Mouse (Mus musculus) thymus, adult 2 months (tissue): ENCODE results near the gene 3110082I17Rik. TPM values are rescaled to one million over a fixed set of nuclear protein-coding genes. Genes with fewer than 3 reads are reported as not detected.

Source experiments
- DNase-seq: peaks from one replicate; pipeline ENCODE4 v3.0.0; 2021
- H3K27ac ChIP-seq: fragments of 200-500 bp; 2 replicates; pipeline ENCODE4 v1.5.1; 2012; ENCODE audit warnings: low read length, control low read depth; ENCODE audit not compliant: control insufficient read depth, insufficient read depth
- H3K27me3 ChIP-seq: fragments of 200-500 bp; 2 replicates; pipeline ENCODE4 v1.6.1; 2012; ENCODE audit warnings: mild to moderate bottlenecking, low read length, moderate library complexity, mixed read lengths; ENCODE audit not compliant: control insufficient read depth, insufficient read depth
- H3K36me3 ChIP-seq: fragments of 200-500 bp; 2 replicates; pipeline ENCODE4 v1.6.1; 2012; ENCODE audit warnings: mild to moderate bottlenecking, low read length, moderate library complexity; ENCODE audit not compliant: control insufficient read depth, insufficient read depth
- H3K4me1 ChIP-seq: fragments of 200-500 bp; replicated peaks from 2 replicates; pipeline ENCODE4 v1.6.1; 2012; ENCODE audit warnings: low read length; ENCODE audit not compliant: control insufficient read depth, insufficient read depth
- H3K4me3 ChIP-seq: fragments of 200-500 bp; 2 replicates; pipeline ENCODE4 v1.5.1; 2012; ENCODE audit warnings: mild to moderate bottlenecking, low read length, control low read depth, moderate library complexity; ENCODE audit not compliant: control insufficient read depth, insufficient read depth
- CTCF ChIP-seq: fragments of 200-500 bp; IDR thresholded peaks from 2 replicates; pipeline ENCODE4 v1.5.1; 2012; ENCODE audit warnings: mild to moderate bottlenecking, control low read depth, low read length, moderate library complexity, borderline replicate concordance; ENCODE audit not compliant: control insufficient read depth, poor library complexity, insufficient read depth; ENCODE audit errors: extremely low read depth
- POLR2A ChIP-seq: fragments of 200-500 bp; IDR thresholded peaks from 2 replicates; pipeline ENCODE4 v1.6.1; 2012; ENCODE audit warnings: mild to moderate bottlenecking, low read length, control low read depth, moderate library complexity; ENCODE audit not compliant: control insufficient read depth, poor library complexity, insufficient read depth; ENCODE audit errors: extremely low read depth
- WGBS: fragments of 180-500 bp; shearing (Covaris S2); methylation state at CpG from one replicate; pipeline ENCODE4 v1.1.7; 2018; 5-methylcytosine and 5-hydroxymethylcytosine counted together
- polyA plus RNA-seq: library from polyadenylated mRNA; depleted of rRNA; stranded (reverse); fragments of >200 nt; gene quantifications from 2 replicates; pipeline ENCODE4 v1.2.3, GENCODE M21; 2012

The 3110082I17Rik gene
- polyA plus RNA-seq, 1 experiment = 7.5 TPM

GRCm38 (mm10) chr5:139383234-139383633, 77.1 kb downstream of the 3110082I17Rik start:
- H3K27me3 ChIP-seq = no peaks in the 10 kb centered on the region
- no peaks in the 10 kb centered on the region for H3K36me3 ChIP-seq
- peak; percentile 38 for DNase-seq
- peaks cover 62% of the 10 kb centered on the region for H3K4me1 ChIP-seq
- 48% methylated on average over 9 of the region's 9 CpGs for WGBS
- no peak for TF ChIP-seq CTCF
- TF ChIP-seq POLR2A = no peak
- H3K27ac ChIP-seq = peak overlapping the region; percentile 68
- H3K4me3 ChIP-seq = peak overlapping the region; percentile 17; the same call in 1 of the 2 replicates

GRCm38 (mm10) chr5:139382760-139383159, 77.6 kb downstream of the 3110082I17Rik start:
- TF ChIP-seq CTCF = no peak
- TF ChIP-seq POLR2A = no peak
- peaks cover 66% of the 10 kb centered on the region for H3K4me1 ChIP-seq
- H3K27ac ChIP-seq = peak overlapping the region; percentile 84
- peak; percentile 55 for DNase-seq
- H3K27me3 ChIP-seq = no peaks in the 10 kb centered on the region
- peak overlapping the region; percentile 17 for H3K4me3 ChIP-seq
- WGBS = 5% methylated on average over 8 of the region's 8 CpGs
- no peaks in the 10 kb centered on the region for H3K36me3 ChIP-seq

- Histone ChIP-seq H3K27ac (peak overlapping the region; percentile 84), H3K36me3 (no peaks in the 10 kb centered on the region), H3K4me1 (peaks cover 75% of the 10 kb centered on the region), H3K27me3 (no peaks in the 10 kb centered on the region), H3K4me3 (peak overlapping the region; percentile 35)
- WGBS = 20% methylated on average over 18 of the region's 18 CpGs
- TF ChIP-seq POLR2A (no peak), CTCF (no peak)
- DNase-seq = peak; percentile 79
Measured at GRCm38 (mm10) chr5:139381586-139382513, 78.5 kb downstream of the 3110082I17Rik start.

- DNase-seq = peak; percentile 81
- H3K4me1 ChIP-seq = peaks cover 72% of the 10 kb centered on the region
- no peaks in the 10 kb centered on the region for H3K27me3 ChIP-seq
- H3K36me3 ChIP-seq = no peaks in the 10 kb centered on the region
- peak overlapping the region; percentile 80 for H3K4me3 ChIP-seq
- 2% methylated on average over 61 of the region's 73 CpGs for WGBS
- H3K27ac ChIP-seq = peak overlapping the region; percentile 49
- TF ChIP-seq POLR2A (0 out of 2 replicates have a peak, but pooled peaks have one; percentile 12), CTCF (0 out of 2 replicates have a peak, but pooled peaks have one; percentile 19)
Measured at GRCm38 (mm10) chr5:139380385-139381248, 79.7 kb downstream of the 3110082I17Rik start.

GRCm38 (mm10) chr5:139379771-139380384, 80.4 kb downstream of the 3110082I17Rik start:
- Histone ChIP-seq H3K27ac (peak overlapping the region; percentile 5; the same call in 1 of the 2 replicates), H3K4me3 (peak overlapping the region; percentile 80), H3K27me3 (no peaks in the 10 kb centered on the region), H3K36me3 (no peaks in the 10 kb centered on the region), H3K4me1 (peaks cover 72% of the 10 kb centered on the region)
- no peak for DNase-seq
- TF ChIP-seq CTCF (no peak), POLR2A (no peak)
- WGBS = 23% methylated on average over 8 of the region's 8 CpGs
